Mouse (Mus musculus) neural tube, embryonic 15.5 days (tissue): ENCODE measurements around the gene Sh2d5. TPM values are rescaled to one million over a fixed set of nuclear protein-coding genes. Genes with fewer than 3 reads are reported as not detected.
A peak's percentile ranks its signal among the peaks of the same experiment; 100 is the strongest.

Source experiments
- ATAC-seq: fragments of 200-750 bp; cut with Nextera tagmentation; 2 replicates; pipeline ENCODE4 v1.8.0; 2017; ENCODE audit warnings: mild to moderate bottlenecking, moderate TSS enrichment, moderate library complexity; ENCODE audit not compliant: low FRiP score
- H3K27ac ChIP-seq: fragments of 300-500 bp; sonication (generic); replicated peaks from 2 replicates; pipeline ENCODE4 v1.5.1; 2015; ENCODE audit warnings: mild to moderate bottlenecking, inconsistent platforms
- H3K27me3 ChIP-seq: fragments of 300-500 bp; sonication (generic); replicated peaks from 2 replicates; pipeline ENCODE4 v1.6.1; 2015; ENCODE audit warnings: inconsistent platforms
- H3K36me3 ChIP-seq: fragments of 300-500 bp; sonication (generic); 2 replicates; pipeline ENCODE4 v1.6.1; 2015; ENCODE audit warnings: inconsistent platforms
- H3K4me1 ChIP-seq: fragments of 300-500 bp; sonication (generic); 2 replicates; pipeline ENCODE4 v1.6.1; 2015; ENCODE audit warnings: inconsistent platforms
- H3K4me2 ChIP-seq: fragments of 300-500 bp; sonication (generic); 2 replicates; pipeline ENCODE4 v1.6.1; 2015; ENCODE audit warnings: inconsistent platforms, mild to moderate bottlenecking, moderate library complexity
- H3K4me3 ChIP-seq: fragments of 300-500 bp; sonication (generic); replicated peaks from 2 replicates; pipeline ENCODE4 v1.5.1; 2015; ENCODE audit warnings: mild to moderate bottlenecking, inconsistent platforms
- H3K9ac ChIP-seq: fragments of 300-500 bp; sonication (generic); replicated peaks from 2 replicates; pipeline ENCODE4 v1.6.1; 2015; ENCODE audit warnings: mild to moderate bottlenecking, inconsistent platforms
- H3K9me3 ChIP-seq: fragments of 300-500 bp; sonication (generic); replicated peaks from 2 replicates; pipeline ENCODE4 v1.6.1; 2016; ENCODE audit warnings: inconsistent platforms
- WGBS: fragments of 180-500 bp; shearing (Covaris S2); methylation state at CpG from one replicate; pipeline ENCODE4 v1.1.7; 2015; ENCODE audit warnings: mixed read lengths; 5-methylcytosine and 5-hydroxymethylcytosine counted together
- polyA plus RNA-seq: library from polyadenylated mRNA; unstranded; fragments of >200 nt; fragmentation: Nextera tagmentation; extraction: Ambion mirVana; gene quantifications from 2 replicates; pipeline ENCODE4 v1.2.1, GENCODE M21; 2015

Sh2d5 gene
- polyA plus RNA-seq, 1 experiment from 2014 or later = 19.9 TPM

DNA sequence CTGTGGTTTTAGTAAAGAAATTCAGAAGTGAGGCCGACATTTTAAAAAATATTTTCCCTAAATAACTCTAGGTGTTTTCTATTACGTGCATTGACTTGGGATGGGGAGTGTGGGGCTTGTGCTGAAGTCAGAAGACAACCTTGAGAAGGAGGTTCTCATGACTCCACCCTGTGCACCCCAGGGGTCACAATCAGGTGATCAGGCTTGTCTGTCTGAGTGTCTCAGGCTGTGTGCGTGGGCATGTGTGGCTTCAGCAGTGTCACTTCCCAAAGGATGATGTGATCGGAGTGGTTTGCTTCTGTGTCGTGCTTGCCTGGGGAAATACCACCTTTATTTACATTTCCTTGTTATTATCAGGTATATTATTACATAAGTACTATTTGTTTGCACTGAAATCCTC, 30.9 kb upstream of the Sh2d5 start:
- no peak overlapping the region for H3K4me3 ChIP-seq
- H3K36me3 ChIP-seq = peaks cover 28% of the 10 kb centered on the region
- H3K4me2 ChIP-seq = no peak overlapping the region
- no peak for ATAC-seq
- H3K9ac ChIP-seq = no peak overlapping the region
- no peaks in the 10 kb centered on the region for H3K9me3 ChIP-seq
- 95% methylated on average over 5 of the region's 5 CpGs for WGBS
- no peaks in the 10 kb centered on the region for H3K27me3 ChIP-seq
- H3K4me1 ChIP-seq = peaks cover 49% of the 10 kb centered on the region
- no peak overlapping the region for H3K27ac ChIP-seq

DNA sequence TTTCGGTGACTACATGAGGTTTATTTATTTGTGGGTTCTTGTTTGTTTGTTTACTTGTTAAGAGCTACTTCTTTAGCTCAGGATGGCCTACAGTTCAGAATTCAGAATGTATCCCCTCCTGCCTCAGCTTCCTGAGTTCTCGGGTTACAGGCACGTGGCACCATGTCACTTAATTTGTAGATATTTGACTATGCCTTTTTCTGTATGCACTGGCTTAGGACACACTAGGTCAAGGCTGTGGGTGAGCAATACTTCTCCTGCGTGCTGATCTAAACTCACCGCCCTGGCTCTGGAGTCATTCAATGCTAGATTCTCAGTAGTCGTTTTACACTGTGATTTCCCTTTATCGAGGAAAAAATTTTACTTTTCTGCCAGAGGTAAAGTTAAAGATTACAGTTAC, 29.4 kb upstream of the Sh2d5 start:
- Histone ChIP-seq H3K4me2 (no peak overlapping the region), H3K4me3 (no peak overlapping the region), H3K27ac (no peak overlapping the region), H3K36me3 (peaks cover 37% of the 10 kb centered on the region), H3K9ac (no peak overlapping the region), H3K9me3 (no peaks in the 10 kb centered on the region), H3K4me1 (peaks cover 40% of the 10 kb centered on the region), H3K27me3 (no peaks in the 10 kb centered on the region)
- no peak for ATAC-seq
- WGBS = 92% methylated on average over 7 of the region's 7 CpGs

DNA sequence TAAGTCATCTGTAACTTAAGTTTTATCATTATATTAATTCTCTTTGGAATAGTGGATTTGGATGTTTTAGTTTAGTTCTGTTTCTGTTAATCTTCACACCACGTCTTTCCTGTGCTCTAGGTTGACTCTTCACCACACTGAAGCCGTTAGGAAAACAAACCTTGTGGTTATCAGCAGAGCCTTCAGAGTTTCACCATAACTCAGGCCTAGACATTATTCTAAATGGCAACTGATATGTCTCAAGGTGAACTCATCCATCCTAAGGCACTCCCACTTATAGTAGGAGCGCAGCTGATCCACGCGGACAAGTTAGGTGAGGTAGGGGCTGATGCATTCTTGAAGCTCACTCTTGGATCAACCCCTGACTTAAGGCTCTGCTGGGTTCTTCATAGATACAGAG, 28.8 kb upstream of the Sh2d5 start:
- Histone ChIP-seq H3K27ac (no peak overlapping the region), H3K9me3 (no peaks in the 10 kb centered on the region), H3K4me1 (peaks cover 36% of the 10 kb centered on the region), H3K4me3 (no peak overlapping the region), H3K4me2 (no peak overlapping the region), H3K9ac (no peak overlapping the region), H3K36me3 (peaks cover 44% of the 10 kb centered on the region), H3K27me3 (no peaks in the 10 kb centered on the region)
- WGBS = 93% methylated on average over 5 of the region's 5 CpGs
- ATAC-seq = no peak

DNA sequence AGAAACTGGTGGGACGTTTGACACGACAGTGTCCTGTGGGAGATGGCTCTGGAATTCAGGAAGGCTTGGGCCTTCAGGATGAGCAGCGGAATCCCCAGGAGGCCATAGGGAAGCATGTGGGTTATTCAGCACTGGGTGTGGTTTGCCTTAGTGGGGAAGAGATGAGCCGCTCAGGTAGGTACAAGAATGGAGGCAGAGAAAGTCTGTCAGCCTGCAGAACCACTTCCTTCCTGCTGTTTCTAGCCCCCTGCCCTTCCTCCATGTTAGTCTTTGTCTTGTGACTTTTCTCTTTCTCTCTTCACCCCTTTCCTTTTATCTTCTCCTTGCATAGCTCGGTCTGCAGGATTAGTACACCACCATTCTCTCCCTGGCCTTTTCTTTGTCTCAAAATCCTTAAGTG, 27.8 kb upstream of the Sh2d5 start:
- peaks cover 36% of the 10 kb centered on the region for H3K4me1 ChIP-seq
- H3K9me3 ChIP-seq = no peaks in the 10 kb centered on the region
- H3K9ac ChIP-seq = no peak overlapping the region
- H3K36me3 ChIP-seq = peaks cover 52% of the 10 kb centered on the region
- H3K4me3 ChIP-seq = no peak overlapping the region
- no peak overlapping the region for H3K27ac ChIP-seq
- 92% methylated on average over 5 of the region's 5 CpGs for WGBS
- no peak for ATAC-seq
- no peak overlapping the region for H3K4me2 ChIP-seq
- H3K27me3 ChIP-seq = no peaks in the 10 kb centered on the region

DNA sequence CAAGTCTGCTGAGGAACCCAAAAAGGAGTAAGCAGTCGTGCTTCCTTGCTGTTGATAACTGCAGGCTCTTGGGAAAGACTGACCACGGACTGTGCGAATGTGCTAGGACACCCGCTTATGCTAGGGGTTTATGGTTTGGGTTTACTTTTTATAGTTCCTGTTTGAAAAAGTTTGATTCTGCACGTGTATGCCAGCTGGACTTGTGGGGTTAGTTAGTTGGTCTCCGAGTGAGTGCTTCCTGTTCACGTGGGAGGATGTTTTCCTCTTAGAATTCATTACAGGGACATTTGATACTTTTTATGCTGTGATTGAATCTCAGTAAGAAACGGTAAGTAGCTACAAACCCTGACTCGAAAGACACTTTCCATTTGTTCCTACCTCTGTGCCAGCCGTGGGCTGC, 26.6 kb upstream of the Sh2d5 start:
- ATAC-seq = no peak
- H3K4me2 ChIP-seq = no peak overlapping the region
- H3K27me3 ChIP-seq = no peaks in the 10 kb centered on the region
- no peak overlapping the region for H3K9ac ChIP-seq
- 90% methylated on average over 10 of the region's 10 CpGs for WGBS
- H3K27ac ChIP-seq = no peak overlapping the region
- no peaks in the 10 kb centered on the region for H3K9me3 ChIP-seq
- H3K4me3 ChIP-seq = no peak overlapping the region
- peaks cover 25% of the 10 kb centered on the region for H3K4me1 ChIP-seq
- H3K36me3 ChIP-seq = peaks cover 63% of the 10 kb centered on the region

DNA sequence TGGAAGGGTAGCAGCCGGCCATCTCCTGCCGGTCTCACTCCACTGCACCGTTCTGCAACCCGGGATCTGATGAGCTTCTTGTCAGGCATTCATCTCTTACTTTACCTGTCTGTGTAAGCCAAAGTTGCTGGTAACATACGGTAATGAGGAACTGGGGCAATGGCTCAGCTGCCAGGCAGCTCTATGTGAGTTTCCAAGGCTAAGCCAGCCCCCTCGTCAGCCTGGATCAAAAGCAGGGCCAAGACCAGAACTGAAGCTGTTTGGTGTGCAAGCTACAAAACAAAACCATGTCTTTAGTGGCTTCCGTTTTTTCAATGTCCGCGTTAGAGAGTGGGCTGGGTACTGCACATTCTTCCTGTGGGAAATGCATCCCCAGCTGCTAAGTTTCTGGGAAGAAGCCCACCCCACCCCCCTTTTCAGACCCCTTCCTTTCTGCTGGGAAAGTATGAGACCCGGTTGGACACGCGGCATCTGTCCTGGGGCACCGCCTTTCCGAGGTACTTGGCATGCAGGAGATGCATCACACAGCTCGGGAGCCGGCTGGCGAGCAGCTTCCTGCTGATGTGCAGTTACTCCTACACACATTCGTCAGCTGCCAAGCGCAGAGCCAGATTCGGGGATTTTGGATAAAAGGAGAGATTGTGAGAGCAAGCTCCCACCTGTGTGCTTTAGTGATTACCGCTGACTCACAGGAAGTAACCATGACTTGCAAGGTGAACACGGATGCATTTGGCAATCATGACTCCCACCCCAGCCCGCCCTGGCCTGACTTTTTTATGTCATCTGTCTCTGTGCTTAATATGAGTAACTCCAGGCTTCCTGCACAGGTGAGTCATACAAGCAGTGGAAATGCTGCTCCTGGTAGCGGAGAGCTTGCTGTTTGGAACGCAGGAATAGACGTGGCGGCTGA, 3.2 kb upstream of the Sh2d5 start:
- H3K9ac ChIP-seq = no peak overlapping the region
- H3K36me3 ChIP-seq = peaks cover 41% of the 10 kb centered on the region
- H3K4me1 ChIP-seq = peaks cover 28% of the 10 kb centered on the region
- no peak overlapping the region for H3K4me3 ChIP-seq
- H3K4me2 ChIP-seq = no peak overlapping the region
- H3K9me3 ChIP-seq = no peaks in the 10 kb centered on the region
- no peaks in the 10 kb centered on the region for H3K27me3 ChIP-seq
- no peak overlapping the region for H3K27ac ChIP-seq
- ATAC-seq = no peak
- WGBS = 52% methylated on average over 27 of the region's 27 CpGs

DNA sequence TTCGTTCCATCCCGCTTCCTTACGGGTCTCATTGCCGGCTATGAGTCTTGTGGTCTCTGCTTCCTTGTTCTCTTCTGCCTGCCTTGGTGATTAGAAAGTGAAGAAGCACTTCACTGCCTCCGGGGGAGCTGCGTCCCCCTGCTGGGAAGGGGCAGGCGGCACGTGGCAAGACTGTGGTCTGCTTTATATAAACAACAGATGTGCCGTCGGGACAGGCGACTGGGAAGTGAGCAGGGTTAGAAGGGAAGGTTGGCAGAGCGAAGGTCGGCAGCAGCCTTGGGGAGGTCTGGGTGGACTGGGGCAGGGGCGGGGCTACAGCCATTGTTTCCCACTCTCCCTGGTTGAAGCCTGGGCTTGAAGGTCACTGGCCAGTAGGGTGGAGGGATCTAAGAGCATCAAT, 1.6 kb downstream of the Sh2d5 start:
- Histone ChIP-seq H3K27ac (peak overlapping the region; percentile 37; the same call in 1 of the 2 replicates), H3K36me3 (no peaks in the 10 kb centered on the region; the same call in 1 of the 2 replicates), H3K9ac (peak overlapping the region; percentile 63), H3K4me1 (peaks cover 47% of the 10 kb centered on the region), H3K27me3 (no peaks in the 10 kb centered on the region), H3K4me3 (peak overlapping the region; percentile 66), H3K9me3 (no peaks in the 10 kb centered on the region), H3K4me2 (peak overlapping the region; percentile 88)
- WGBS = 2% methylated on average over 14 of the region's 14 CpGs
- ATAC-seq = no peak

DNA sequence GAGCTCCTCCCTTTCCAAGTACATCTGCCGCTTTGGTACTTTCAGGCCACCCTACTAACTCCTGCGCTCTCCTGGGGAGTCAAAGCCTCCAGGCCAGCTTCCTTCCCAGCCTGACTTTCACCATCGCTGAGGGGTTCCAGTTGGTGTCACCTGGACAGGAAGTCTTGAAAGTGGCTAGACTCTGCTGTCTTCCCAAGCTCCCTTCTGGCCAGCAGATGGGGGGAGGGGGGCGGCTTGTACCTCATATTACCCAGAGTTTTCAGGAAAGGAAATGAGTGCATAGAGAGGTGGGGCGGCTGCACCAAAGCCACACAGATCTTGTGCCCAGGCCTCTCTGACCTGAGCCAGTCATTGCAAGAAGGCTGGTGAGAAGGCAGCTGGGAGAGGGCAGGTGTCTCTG, 2.0 kb downstream of the Sh2d5 start:
- peak overlapping the region; percentile 63 for H3K9ac ChIP-seq
- ATAC-seq = no peak
- peaks cover 47% of the 10 kb centered on the region for H3K4me1 ChIP-seq
- peaks cover 1% of the 10 kb centered on the region; the same call in 1 of the 2 replicates for H3K36me3 ChIP-seq
- peak overlapping the region; percentile 66 for H3K4me3 ChIP-seq
- no peaks in the 10 kb centered on the region for H3K9me3 ChIP-seq
- H3K4me2 ChIP-seq = peak overlapping the region; percentile 88
- WGBS = 16% methylated on average over 5 of the region's 5 CpGs
- H3K27ac ChIP-seq = no peak overlapping the region
- no peaks in the 10 kb centered on the region for H3K27me3 ChIP-seq

DNA sequence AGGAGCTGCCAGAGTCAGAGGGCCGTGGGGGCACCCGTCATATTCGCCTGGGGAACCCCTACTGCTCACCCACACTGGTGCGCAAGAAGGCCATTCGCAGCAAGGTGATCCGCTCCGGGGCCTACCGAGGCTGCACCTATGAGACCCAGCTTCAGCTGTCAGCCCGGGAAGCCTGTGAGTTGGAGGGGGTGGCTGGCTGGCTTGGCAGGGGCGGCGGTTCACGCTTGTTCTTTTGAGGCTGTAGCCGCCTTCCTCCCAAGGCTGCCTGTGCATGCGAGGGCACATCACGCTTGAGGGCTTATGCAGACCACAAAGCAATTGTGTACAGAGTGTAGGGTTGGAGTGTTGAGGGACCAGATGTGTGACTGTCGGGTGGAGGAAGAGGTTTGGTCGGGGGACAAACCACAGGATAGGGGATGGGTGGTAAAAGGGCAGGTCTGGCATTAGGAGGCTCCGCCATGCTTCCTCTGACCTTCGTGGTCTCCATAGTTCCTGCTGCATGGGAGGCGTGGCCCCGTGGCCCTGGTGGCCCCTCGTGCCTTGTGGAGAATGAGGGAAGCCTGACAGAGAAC, 7.0 kb downstream of the Sh2d5 start:
- Histone ChIP-seq H3K4me1 (peaks cover 23% of the 10 kb centered on the region), H3K9me3 (no peaks in the 10 kb centered on the region), H3K9ac (no peak overlapping the region), H3K27ac (no peak overlapping the region), H3K4me2 (no peak overlapping the region), H3K27me3 (no peaks in the 10 kb centered on the region), H3K4me3 (no peak overlapping the region), H3K36me3 (peaks cover 16% of the 10 kb centered on the region; the same call in 1 of the 2 replicates)
- 89% methylated on average over 22 of the region's 22 CpGs for WGBS
- no peak for ATAC-seq

DNA sequence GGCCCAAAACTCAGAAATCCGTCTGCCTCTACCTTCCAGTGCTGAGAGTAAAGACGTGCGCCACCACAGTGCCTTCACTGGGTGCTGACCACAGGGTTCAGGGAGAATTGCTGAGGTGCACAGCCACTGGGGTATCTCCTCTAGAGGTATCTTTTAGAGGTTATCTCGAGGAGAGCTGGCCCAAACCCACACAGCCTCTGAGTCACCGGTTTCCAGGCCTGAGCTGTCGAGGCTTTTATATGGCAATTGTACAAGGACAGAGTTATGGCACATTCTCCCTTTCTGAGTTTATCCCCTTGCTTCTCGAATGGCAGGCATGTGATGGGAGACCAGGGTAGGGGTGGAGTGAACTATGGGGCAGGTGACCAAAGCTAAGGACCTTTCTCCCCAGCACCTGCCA, 8.5 kb downstream of the Sh2d5 start:
- no peak for ATAC-seq
- H3K4me2 ChIP-seq = no peak overlapping the region

DNA sequence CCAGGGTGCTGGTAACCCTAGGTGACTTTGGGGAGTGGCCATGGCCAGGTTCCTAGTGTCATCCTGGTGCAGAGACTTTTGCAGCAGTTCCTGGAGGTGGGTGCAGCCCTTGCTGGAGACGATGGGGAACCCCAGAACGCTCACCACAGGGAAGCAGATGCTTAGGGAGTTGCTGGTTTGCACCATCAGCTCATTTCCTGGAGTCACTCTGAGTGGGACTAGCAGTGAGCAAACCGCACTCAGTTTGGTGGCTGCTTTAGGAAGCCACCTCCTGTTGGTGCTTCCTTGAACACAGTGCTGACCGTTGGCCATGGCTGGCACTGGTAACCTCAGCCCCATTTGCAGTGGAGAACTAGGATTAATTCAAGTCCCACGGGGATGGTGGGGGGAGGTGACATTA, 9.3 kb downstream of the Sh2d5 start:
- Histone ChIP-seq H3K4me1 (peaks cover 13% of the 10 kb centered on the region), H3K9me3 (no peaks in the 10 kb centered on the region), H3K4me2 (no peak overlapping the region), H3K9ac (no peak overlapping the region), H3K27ac (no peak overlapping the region), H3K36me3 (peaks cover 16% of the 10 kb centered on the region; the same call in 1 of the 2 replicates), H3K4me3 (no peak overlapping the region), H3K27me3 (peaks cover 9% of the 10 kb centered on the region)
- no peak for ATAC-seq
- WGBS = 92% methylated on average over 5 of the region's 5 CpGs

More for the DNA sequence above, 8.5 kb downstream of the Sh2d5 start:
- no peaks in the 10 kb centered on the region for H3K9me3 ChIP-seq
- no peak overlapping the region for H3K27ac ChIP-seq
- 83% methylated on average over 7 of the region's 7 CpGs for WGBS
- no peak overlapping the region for H3K4me3 ChIP-seq
- peaks cover 16% of the 10 kb centered on the region; the same call in 1 of the 2 replicates for H3K36me3 ChIP-seq
- no peak overlapping the region for H3K9ac ChIP-seq
- peaks cover 16% of the 10 kb centered on the region for H3K4me1 ChIP-seq
- peaks cover 5% of the 10 kb centered on the region for H3K27me3 ChIP-seq
